Mouse (Mus musculus) neural tube, embryonic 15.5 days (tissue): ENCODE data around the gene Primpol. TPM values are rescaled to one million over a fixed set of nuclear protein-coding genes. Genes with fewer than 3 reads are reported as not detected.

Source experiments
- ATAC-seq: fragments of 200-750 bp; cut with Nextera tagmentation; 2 replicates; pipeline ENCODE4 v1.8.0; 2017; ENCODE audit warnings: mild to moderate bottlenecking, moderate TSS enrichment, moderate library complexity; ENCODE audit not compliant: low FRiP score
- H3K27ac ChIP-seq: fragments of 300-500 bp; sonication (generic); replicated peaks from 2 replicates; pipeline ENCODE4 v1.5.1; 2015; ENCODE audit warnings: mild to moderate bottlenecking, inconsistent platforms
- H3K27me3 ChIP-seq: fragments of 300-500 bp; sonication (generic); replicated peaks from 2 replicates; pipeline ENCODE4 v1.6.1; 2015; ENCODE audit warnings: inconsistent platforms
- H3K36me3 ChIP-seq: fragments of 300-500 bp; sonication (generic); 2 replicates; pipeline ENCODE4 v1.6.1; 2015; ENCODE audit warnings: inconsistent platforms
- H3K4me1 ChIP-seq: fragments of 300-500 bp; sonication (generic); 2 replicates; pipeline ENCODE4 v1.6.1; 2015; ENCODE audit warnings: inconsistent platforms
- H3K4me2 ChIP-seq: fragments of 300-500 bp; sonication (generic); 2 replicates; pipeline ENCODE4 v1.6.1; 2015; ENCODE audit warnings: inconsistent platforms, mild to moderate bottlenecking, moderate library complexity
- H3K4me3 ChIP-seq: fragments of 300-500 bp; sonication (generic); replicated peaks from 2 replicates; pipeline ENCODE4 v1.5.1; 2015; ENCODE audit warnings: mild to moderate bottlenecking, inconsistent platforms
- H3K9ac ChIP-seq: fragments of 300-500 bp; sonication (generic); replicated peaks from 2 replicates; pipeline ENCODE4 v1.6.1; 2015; ENCODE audit warnings: mild to moderate bottlenecking, inconsistent platforms
- H3K9me3 ChIP-seq: fragments of 300-500 bp; sonication (generic); replicated peaks from 2 replicates; pipeline ENCODE4 v1.6.1; 2016; ENCODE audit warnings: inconsistent platforms
- WGBS: fragments of 180-500 bp; shearing (Covaris S2); methylation state at CpG from one replicate; pipeline ENCODE4 v1.1.7; 2015; ENCODE audit warnings: mixed read lengths; 5-methylcytosine and 5-hydroxymethylcytosine counted together
- polyA plus RNA-seq: library from polyadenylated mRNA; unstranded; fragments of >200 nt; fragmentation: Nextera tagmentation; extraction: Ambion mirVana; gene quantifications from 2 replicates; pipeline ENCODE4 v1.2.1, GENCODE M21; 2015

Primpol gene
- polyA plus RNA-seq, 1 experiment from 2014 or later, result 8.4 TPM

DNA sequence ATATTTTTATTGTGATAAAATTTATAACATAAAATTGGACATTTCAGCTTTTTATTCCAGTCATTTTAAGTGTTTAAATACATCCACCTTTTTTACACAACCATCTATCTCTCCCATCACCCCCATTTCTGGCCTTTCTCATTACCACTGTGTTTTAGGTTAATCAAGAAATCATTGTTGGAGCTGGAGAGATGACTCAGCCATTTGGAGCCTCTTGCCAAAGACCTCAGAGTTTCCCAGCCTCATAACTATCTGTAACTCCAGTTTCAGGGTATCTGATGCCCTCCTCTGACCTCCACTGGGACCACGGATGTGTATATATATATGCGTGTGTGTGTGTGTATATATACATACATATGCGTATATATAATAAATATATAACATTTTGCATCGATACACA, 66.0 kb downstream of the Primpol start:
- H3K4me1 ChIP-seq, result peaks cover 16% of the 10 kb centered on the region
- no peaks in the 10 kb centered on the region for H3K27me3 ChIP-seq
- H3K4me2 ChIP-seq, result peak overlapping the region; percentile 86
- no peak overlapping the region for H3K9ac ChIP-seq
- no peak; the same call in 1 of the 2 replicates for ATAC-seq
- H3K36me3 ChIP-seq, result no peaks in the 10 kb centered on the region
- WGBS, result 42% methylated on average over 4 of the region's 4 CpGs
- peak overlapping the region; percentile 84; the same call in 1 of the 2 replicates for H3K27ac ChIP-seq
- H3K9me3 ChIP-seq, result no peaks in the 10 kb centered on the region
- H3K4me3 ChIP-seq, result peak overlapping the region; percentile 73

GRCm38 (mm10) chr8:46550058-46550457, 67.0 kb downstream of the Primpol start:
- no peaks in the 10 kb centered on the region for H3K27me3 ChIP-seq
- no peaks in the 10 kb centered on the region for H3K36me3 ChIP-seq
- H3K27ac ChIP-seq, result no peak overlapping the region
- H3K4me2 ChIP-seq, result no peak overlapping the region
- H3K4me1 ChIP-seq, result peaks cover 16% of the 10 kb centered on the region
- H3K9me3 ChIP-seq, result no peaks in the 10 kb centered on the region
- ATAC-seq, result no peak
- no peak overlapping the region for H3K9ac ChIP-seq
- 89% methylated on average over 8 of the region's 8 CpGs for WGBS
- no peak overlapping the region for H3K4me3 ChIP-seq

DNA sequence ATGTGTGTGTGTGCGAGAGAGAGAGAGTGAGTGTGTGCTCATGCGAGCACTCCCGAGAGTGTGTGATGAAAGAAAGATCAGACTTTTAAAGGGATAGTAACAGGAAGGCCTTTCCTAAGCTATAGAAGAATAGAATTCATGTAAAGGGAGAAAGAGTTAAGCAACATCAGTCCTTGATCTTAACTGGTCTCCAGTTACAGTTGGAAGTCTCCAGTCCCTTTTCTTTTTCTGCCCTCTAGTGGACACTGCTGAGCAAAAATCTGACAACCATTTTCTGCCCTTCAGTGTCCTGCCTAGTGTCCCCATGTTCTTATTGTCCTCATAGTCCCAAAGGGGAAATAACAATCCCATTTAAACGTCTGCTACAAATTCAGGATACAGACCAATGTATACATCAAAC, 69.8 kb downstream of the Primpol start:
- 55% methylated on average over 4 of the region's 4 CpGs for WGBS
- H3K4me1 ChIP-seq, result peaks cover 7% of the 10 kb centered on the region

GRCm38 (mm10) chr8:46546431-46547176, 70.4 kb downstream of the Primpol start:
- no peaks in the 10 kb centered on the region for H3K27me3 ChIP-seq
- no peak for ATAC-seq
- no peak overlapping the region for H3K4me2 ChIP-seq
- WGBS, result 83% methylated on average over 11 of the region's 11 CpGs
- no peaks in the 10 kb centered on the region for H3K9me3 ChIP-seq
- peaks cover 6% of the 10 kb centered on the region; the same call in 1 of the 2 replicates for H3K4me1 ChIP-seq
- no peaks in the 10 kb centered on the region for H3K36me3 ChIP-seq
- no peak overlapping the region for H3K4me3 ChIP-seq
- no peak overlapping the region for H3K9ac ChIP-seq
- H3K27ac ChIP-seq, result no peak overlapping the region

More for the DNA sequence above, 69.8 kb downstream of the Primpol start:
- no peak overlapping the region for H3K4me3 ChIP-seq
- no peak overlapping the region for H3K27ac ChIP-seq
- H3K4me2 ChIP-seq, result no peak overlapping the region
- no peak overlapping the region for H3K9ac ChIP-seq
- H3K9me3 ChIP-seq, result no peaks in the 10 kb centered on the region
- no peak for ATAC-seq
- H3K36me3 ChIP-seq, result no peaks in the 10 kb centered on the region
- no peaks in the 10 kb centered on the region for H3K27me3 ChIP-seq

- Histone ChIP-seq H3K9ac (no peak overlapping the region), H3K36me3 (no peaks in the 10 kb centered on the region), H3K4me1 (peaks cover 2% of the 10 kb centered on the region; the same call in 1 of the 2 replicates), H3K9me3 (no peaks in the 10 kb centered on the region), H3K27ac (no peak overlapping the region), H3K27me3 (no peaks in the 10 kb centered on the region), H3K4me2 (no peak overlapping the region), H3K4me3 (no peak overlapping the region)
- WGBS, result 86% methylated on average over 5 of the region's 5 CpGs
- ATAC-seq, result no peak
Measured at GRCm38 (mm10) chr8:46545854-46546253, 71.2 kb downstream of the Primpol start.

DNA sequence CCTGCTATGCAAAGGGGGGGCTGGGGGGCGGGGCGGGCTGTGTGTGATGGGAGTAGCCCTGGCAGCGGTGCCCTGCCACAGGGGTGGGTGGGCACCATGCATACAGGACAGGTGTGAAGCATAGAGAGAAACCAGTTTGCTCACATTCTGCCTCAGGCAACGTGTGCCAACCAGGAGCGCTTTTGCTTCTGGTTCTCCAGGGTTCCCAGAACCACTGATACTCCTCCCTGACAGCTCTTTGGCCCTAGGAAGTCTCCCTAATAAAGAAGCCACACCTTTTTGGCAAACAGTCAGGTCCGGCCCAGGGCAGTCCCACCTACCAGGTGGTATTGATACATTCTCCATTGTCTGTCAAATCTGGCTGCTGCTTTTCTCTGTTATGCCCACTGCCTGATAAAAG, 73.3 kb downstream of the Primpol start:
- Histone ChIP-seq H3K27me3 (no peaks in the 10 kb centered on the region), H3K4me2 (no peak overlapping the region), H3K9me3 (no peaks in the 10 kb centered on the region), H3K27ac (no peak overlapping the region), H3K9ac (no peak overlapping the region), H3K4me1 (peaks cover 13% of the 10 kb centered on the region; the same call in 1 of the 2 replicates), H3K36me3 (no peaks in the 10 kb centered on the region), H3K4me3 (no peak overlapping the region)
- 75% methylated on average over 6 of the region's 6 CpGs for WGBS
- ATAC-seq, result no peak

DNA sequence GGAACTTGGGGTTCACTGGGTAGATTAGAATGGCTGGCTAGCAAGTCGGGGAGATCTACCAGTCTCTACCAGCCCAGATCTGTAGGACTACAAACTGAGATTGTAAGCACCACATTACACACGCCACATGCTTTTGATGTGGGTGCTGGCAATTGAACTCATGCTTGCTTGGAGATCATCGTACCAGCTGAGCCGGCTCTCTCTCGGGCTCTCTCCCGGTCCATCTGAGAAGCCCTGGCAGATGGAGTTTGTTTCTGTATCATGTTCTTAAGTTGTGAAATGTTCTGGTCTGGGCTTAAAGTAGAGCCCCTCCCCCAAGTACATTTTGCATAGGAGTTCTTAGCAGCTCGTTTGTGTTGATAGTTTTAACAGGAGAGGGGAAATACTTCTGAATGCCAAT, 73.8 kb downstream of the Primpol start:
- no peak overlapping the region for H3K4me2 ChIP-seq
- peaks cover 13% of the 10 kb centered on the region; the same call in 1 of the 2 replicates for H3K4me1 ChIP-seq
- no peak overlapping the region for H3K27ac ChIP-seq
- no peak overlapping the region for H3K4me3 ChIP-seq
- no peaks in the 10 kb centered on the region for H3K9me3 ChIP-seq
- no peaks in the 10 kb centered on the region for H3K27me3 ChIP-seq
- WGBS, result 82% methylated on average over 7 of the region's 7 CpGs
- no peak overlapping the region for H3K9ac ChIP-seq
- no peak for ATAC-seq
- no peaks in the 10 kb centered on the region for H3K36me3 ChIP-seq

DNA sequence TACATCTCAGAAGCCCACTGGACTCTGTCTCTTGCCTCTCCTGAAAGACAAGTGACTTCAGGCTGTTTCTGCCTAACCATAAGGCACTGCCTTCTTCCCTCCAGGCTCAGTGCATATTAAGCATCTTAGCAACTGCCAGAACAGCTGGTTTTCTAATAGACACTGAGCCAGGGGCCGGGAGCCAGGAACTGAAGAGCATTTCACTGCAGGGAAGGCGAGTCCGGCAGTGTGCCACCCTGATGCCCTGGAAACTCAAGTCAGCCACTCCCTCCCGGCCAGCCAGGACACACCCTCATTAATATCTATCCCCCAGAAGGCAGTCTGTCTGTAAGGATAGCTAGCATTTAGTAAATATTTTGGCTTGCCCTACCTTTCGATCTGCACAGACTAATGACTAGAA, 77.3 kb downstream of the Primpol start:
- Histone ChIP-seq H3K4me1 (0 out of 2 replicates have a peak, but pooled peaks cover 13% of the 10 kb centered on the region), H3K9ac (no peak overlapping the region), H3K4me2 (no peak overlapping the region), H3K36me3 (peaks cover 6% of the 10 kb centered on the region), H3K9me3 (no peaks in the 10 kb centered on the region), H3K27ac (no peak overlapping the region), H3K4me3 (no peak overlapping the region), H3K27me3 (no peaks in the 10 kb centered on the region)
- 58% methylated on average over 5 of the region's 5 CpGs for WGBS
- peak; percentile 60; the same call in 1 of the 2 replicates for ATAC-seq

- no peak for ATAC-seq
- 88% methylated on average over 7 of the region's 7 CpGs for WGBS
Measured at GRCm38 (mm10) chr8:46533926-46534325, 83.1 kb downstream of the Primpol start.

DNA sequence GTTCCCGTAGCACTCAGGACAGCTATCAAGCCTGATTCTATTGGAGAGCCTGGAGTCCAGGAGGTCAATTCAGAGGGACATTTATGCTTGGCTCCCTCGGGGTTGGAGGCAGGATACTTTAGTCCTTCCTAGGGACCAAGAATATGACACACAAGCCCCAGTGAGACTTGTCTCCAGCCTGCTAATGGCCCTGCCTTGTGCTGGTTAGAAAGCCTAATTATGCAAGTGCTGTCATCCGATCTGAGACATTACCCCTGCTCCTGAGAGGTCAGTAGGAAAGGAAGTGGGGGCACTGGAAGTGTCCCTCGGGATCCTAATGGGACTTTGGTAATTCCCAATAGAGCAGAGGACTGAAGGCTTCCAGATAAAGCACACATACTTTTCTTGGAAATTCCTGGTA, 86.5 kb downstream of the Primpol start:
- WGBS, result 27% methylated on average over 4 of the region's 4 CpGs
- H3K4me1 ChIP-seq, result no peaks in the 10 kb centered on the region
- H3K9ac ChIP-seq, result no peak overlapping the region
- peaks cover 71% of the 10 kb centered on the region for H3K36me3 ChIP-seq
- H3K4me3 ChIP-seq, result no peak overlapping the region
- no peak overlapping the region for H3K27ac ChIP-seq
- ATAC-seq, result no peak
- H3K27me3 ChIP-seq, result no peaks in the 10 kb centered on the region
- no peak overlapping the region for H3K4me2 ChIP-seq
- H3K9me3 ChIP-seq, result no peaks in the 10 kb centered on the region

More at GRCm38 (mm10) chr8:46533926-46534325, 83.1 kb downstream of the Primpol start:
- Histone ChIP-seq H3K27ac (no peak overlapping the region), H3K27me3 (no peaks in the 10 kb centered on the region), H3K4me1 (0 out of 2 replicates have a peak, but pooled peaks cover under 1% of the 10 kb centered on the region), H3K9me3 (no peaks in the 10 kb centered on the region), H3K9ac (no peak overlapping the region), H3K4me3 (no peak overlapping the region), H3K36me3 (peaks cover 53% of the 10 kb centered on the region), H3K4me2 (no peak overlapping the region)

- Histone ChIP-seq H3K27ac (no peak overlapping the region), H3K9me3 (no peaks in the 10 kb centered on the region), H3K4me2 (no peak overlapping the region), H3K36me3 (peaks cover 64% of the 10 kb centered on the region), H3K4me1 (no peaks in the 10 kb centered on the region), H3K27me3 (no peaks in the 10 kb centered on the region), H3K9ac (no peak overlapping the region), H3K4me3 (no peak overlapping the region)
- no peak for ATAC-seq
- 71% methylated on average over 4 of the region's 4 CpGs for WGBS
Measured at GRCm38 (mm10) chr8:46529508-46529907, 87.5 kb downstream of the Primpol start.

DNA sequence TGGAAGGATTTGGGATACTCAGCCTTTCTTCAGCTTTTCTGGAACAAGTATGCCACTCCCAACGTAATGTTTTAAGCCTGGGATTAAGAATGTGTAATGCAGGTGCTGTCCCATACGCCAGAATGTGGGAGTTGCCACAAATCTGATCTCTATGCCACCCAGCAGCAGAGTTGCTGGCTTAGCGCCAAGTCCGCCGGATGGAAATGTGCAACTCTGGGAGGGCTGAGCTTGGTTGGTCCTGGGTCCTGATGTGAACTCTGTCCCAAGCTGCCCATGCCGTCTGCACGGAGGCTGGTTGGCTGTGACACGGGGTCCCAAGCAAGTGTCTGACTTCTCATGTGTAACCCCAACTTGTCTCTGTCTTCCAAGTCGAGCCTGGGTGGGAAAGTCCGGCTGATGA, 90.2 kb downstream of the Primpol start:
- H3K27me3 ChIP-seq, result no peaks in the 10 kb centered on the region
- ATAC-seq, result no peak
- no peaks in the 10 kb centered on the region for H3K4me1 ChIP-seq
- no peak overlapping the region for H3K4me3 ChIP-seq
- 77% methylated on average over 10 of the region's 10 CpGs for WGBS
- no peaks in the 10 kb centered on the region for H3K9me3 ChIP-seq
- H3K9ac ChIP-seq, result no peak overlapping the region
- H3K36me3 ChIP-seq, result peaks cover 41% of the 10 kb centered on the region
- no peak overlapping the region for H3K27ac ChIP-seq
- H3K4me2 ChIP-seq, result no peak overlapping the region
